Mouse (Mus musculus) small intestine, adult 2 months (tissue): ENCODE measurements at regions not wholly inside any gene's neighbourhood (a gene's known extent, or its start where the extent isn't known, plus 50 kb on each side); places are given as distances from the start of the nearest gene placed in this dataset.
"Not testable (repeated sequence)": the region's sequence is repeated elsewhere in the genome, so short reads cannot be mapped to it uniquely, and the experiment has no call there.

Experiments
- CTCF ChIP-seq: fragments of 200-500 bp; IDR thresholded peaks from 2 replicates; pipeline ENCODE4 v1.5.1; 2012; ENCODE audit warnings: low read depth, mild to moderate bottlenecking, control low read depth, inconsistent platforms, low read length, moderate library complexity, mixed read lengths; ENCODE audit not compliant: insufficient replicate concordance, insufficient read length; ENCODE audit errors: extremely low read depth
- POLR2A ChIP-seq: fragments of 200-500 bp; IDR thresholded peaks from 2 replicates; pipeline ENCODE4 v1.6.1; 2012; ENCODE audit warnings: low read depth, mild to moderate bottlenecking, control low read depth, inconsistent platforms, low read length, moderate library complexity

GRCm38 (mm10) chr11:12522063-12522462 is 57.3 kb upstream of the Cobl start:
- TF ChIP-seq CTCF, POLR2A: not testable (repeated sequence)
